Mouse (Mus musculus) intestine, embryonic 16.5 days (tissue): ENCODE measurements around the gene Pitpna. TPM values are rescaled to one million over a fixed set of nuclear protein-coding genes. Genes with fewer than 3 reads are reported as not detected.

Source experiments
- ATAC-seq: fragments of 200-750 bp; cut with Nextera tagmentation; 2 replicates; pipeline ENCODE4 v1.8.0; 2017; ENCODE audit warnings: moderate TSS enrichment, moderate library complexity
- H3K27ac ChIP-seq: fragments of 300-500 bp; sonication (generic); 2 replicates; pipeline ENCODE4 v1.5.1; 2014; ENCODE audit warnings: mild to moderate bottlenecking, low read length
- H3K27me3 ChIP-seq: fragments of 300-500 bp; sonication (generic); replicated peaks from 2 replicates; pipeline ENCODE4 v1.6.1; 2014; ENCODE audit warnings: low read length, control low read depth, mixed read lengths; ENCODE audit not compliant: control insufficient read depth, insufficient read depth
- H3K36me3 ChIP-seq: fragments of 300-500 bp; sonication (generic); 2 replicates; pipeline ENCODE4 v1.6.1; 2014; ENCODE audit warnings: low read length, control low read depth; ENCODE audit not compliant: control insufficient read depth, insufficient read depth
- H3K4me1 ChIP-seq: fragments of 300-500 bp; sonication (generic); 2 replicates; pipeline ENCODE4 v1.6.1; 2014; ENCODE audit warnings: low read length, control low read depth, mixed read lengths; ENCODE audit not compliant: control insufficient read depth, insufficient read depth
- H3K4me2 ChIP-seq: fragments of 300-500 bp; sonication (generic); 2 replicates; pipeline ENCODE4 v1.6.1; 2014; ENCODE audit warnings: low read depth, low read length, control low read depth
- H3K4me3 ChIP-seq: fragments of 300-500 bp; sonication (generic); 2 replicates; pipeline ENCODE4 v1.5.1; 2014; ENCODE audit warnings: mild to moderate bottlenecking, low read length
- H3K9ac ChIP-seq: fragments of 300-500 bp; sonication (generic); 2 replicates; pipeline ENCODE4 v1.6.1; 2014; ENCODE audit warnings: low read depth, low read length
- H3K9me3 ChIP-seq: fragments of 300-500 bp; sonication (generic); 2 replicates; pipeline ENCODE4 v1.6.1; 2016; ENCODE audit warnings: low read length, control low read depth; ENCODE audit not compliant: control insufficient read depth
- WGBS: fragments of 180-500 bp; shearing (Covaris S2); extraction: QIAGEN DNeasy Blood & Tissue Kit; methylation state at CpG from one replicate; pipeline ENCODE4 v1.1.7; 2014; 5-methylcytosine and 5-hydroxymethylcytosine counted together
- polyA plus RNA-seq: library from polyadenylated mRNA; unstranded; fragments of >200 nt; fragmentation: Nextera tagmentation; extraction: Ambion mirVana; gene quantifications from 2 replicates; pipeline ENCODE4 v1.2.1, GENCODE M21; 2015

The Pitpna gene
- polyA plus RNA-seq, result 84.2 and 98.1 TPM in 2 replicates

GRCm38 (mm10) chr11:75587493-75588284, at the start of gene Pitpna:
Gene Pitpna, plus strand, starts transcription at chr11:75588097.
- Histone ChIP-seq H3K27me3 (no peaks in the 10 kb centered on the region), H3K9ac (peak within 1 kb of the TSS; percentile 96), H3K4me2 (peak within 1 kb of the TSS; percentile 69), H3K9me3 (no peaks in the 10 kb centered on the region), H3K4me3 (peak within 1 kb of the TSS; percentile 92), H3K4me1 (peaks cover 24% of the 10 kb centered on the region), H3K36me3 (no peaks in the 10 kb centered on the region), H3K27ac (peak within 1 kb of the TSS; percentile 93)
- WGBS, result 4% methylated on average over 49 of the region's 49 CpGs
- ATAC-seq, result peak; percentile 84

GRCm38 (mm10) chr11:75538184-75538969, 49.5 kb upstream of the Pitpna start:
- no peaks in the 10 kb centered on the region for H3K36me3 ChIP-seq
- H3K27me3 ChIP-seq, result no peaks in the 10 kb centered on the region
- peaks cover 21% of the 10 kb centered on the region for H3K4me1 ChIP-seq
- no peaks in the 10 kb centered on the region for H3K9me3 ChIP-seq
- H3K27ac ChIP-seq, result peak overlapping the region; percentile 51
- WGBS, result 58% methylated on average over 9 of the region's 9 CpGs
- H3K4me3 ChIP-seq, result no peak overlapping the region
- no peak overlapping the region for H3K4me2 ChIP-seq
- ATAC-seq, result no peak
- H3K9ac ChIP-seq, result 0 out of 2 replicates have a peak overlapping the region, but pooled peaks have one; percentile 8

- WGBS, result 89% methylated on average over 13 of the region's 13 CpGs
- H3K9ac ChIP-seq, result no peak overlapping the region
- ATAC-seq, result no peak
- H3K9me3 ChIP-seq, result no peaks in the 10 kb centered on the region
- no peaks in the 10 kb centered on the region for H3K36me3 ChIP-seq
- no peaks in the 10 kb centered on the region for H3K27me3 ChIP-seq
- no peak overlapping the region for H3K27ac ChIP-seq
- no peak overlapping the region for H3K4me2 ChIP-seq
- no peak overlapping the region for H3K4me3 ChIP-seq
- peaks cover 21% of the 10 kb centered on the region for H3K4me1 ChIP-seq
Measured at GRCm38 (mm10) chr11:75538970-75539299, 49.0 kb upstream of the Pitpna start.

DNA sequence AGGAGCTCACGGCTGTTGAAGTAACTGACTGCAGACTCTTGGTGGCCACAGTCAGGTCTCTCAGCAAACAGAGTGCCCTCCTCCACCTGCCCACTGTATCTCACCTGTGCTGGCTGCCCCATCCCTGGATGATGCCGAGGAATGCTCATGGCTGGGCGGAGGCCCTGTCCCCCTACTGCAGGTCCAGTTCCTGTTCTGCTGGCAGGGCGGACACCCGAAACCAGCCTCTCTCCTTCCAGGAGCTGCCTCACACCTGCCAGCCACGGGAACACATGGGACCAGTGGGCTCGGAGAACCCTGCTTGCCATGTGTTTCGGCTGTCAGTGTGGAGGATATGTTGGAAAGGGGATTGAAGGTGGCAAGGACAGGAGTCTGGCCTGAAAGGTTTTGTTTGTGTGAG, 47.7 kb upstream of the Pitpna start:
- WGBS, result 83% methylated on average over 8 of the region's 8 CpGs
- no peak overlapping the region for H3K9ac ChIP-seq
- ATAC-seq, result no peak

DNA sequence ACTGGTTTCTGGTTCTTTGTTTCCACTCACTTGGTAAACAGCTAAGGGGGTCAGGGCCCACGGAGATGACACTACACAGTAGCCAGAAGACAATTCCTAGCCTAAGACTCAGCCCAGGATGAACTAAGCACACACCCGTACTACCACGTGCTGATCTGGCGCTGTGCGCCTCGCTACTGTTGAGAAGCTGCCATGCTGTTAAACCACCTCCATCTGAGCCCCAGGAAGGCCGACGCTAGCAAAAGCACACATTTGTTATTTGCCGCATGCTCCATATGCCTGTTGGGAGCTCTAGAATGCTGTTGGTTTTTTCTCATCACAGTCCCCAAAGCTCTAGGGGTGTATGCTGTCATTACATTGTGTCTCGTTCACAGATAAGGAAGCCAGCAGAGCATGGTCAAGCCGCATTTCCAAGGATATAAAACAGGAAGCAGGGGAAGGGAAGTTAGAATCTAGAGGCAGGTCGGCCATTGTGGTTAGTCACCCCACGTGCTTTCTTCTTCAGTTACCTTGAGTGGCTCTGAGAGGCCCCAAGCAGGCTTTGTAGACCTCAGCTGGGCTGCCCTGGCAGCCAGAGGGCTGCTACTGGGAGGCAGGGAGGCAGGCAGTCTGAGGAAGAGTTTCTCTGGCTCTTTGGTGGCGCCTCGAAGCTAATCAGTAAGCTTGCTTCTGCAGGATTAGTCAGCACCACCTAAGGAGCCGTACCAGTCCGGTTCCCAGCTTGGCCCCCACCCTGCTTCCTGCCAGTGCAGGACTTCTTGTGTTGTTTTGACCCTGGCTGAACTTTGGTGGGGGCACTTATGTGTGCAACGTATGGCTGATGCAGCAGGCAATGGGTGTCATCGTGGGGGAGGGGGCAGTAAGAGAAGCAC, 47.0 kb upstream of the Pitpna start:
- Histone ChIP-seq H3K9ac (no peak overlapping the region), H3K36me3 (no peaks in the 10 kb centered on the region), H3K27ac (no peak overlapping the region), H3K27me3 (no peaks in the 10 kb centered on the region), H3K4me3 (no peak overlapping the region), H3K4me2 (no peak overlapping the region), H3K9me3 (no peaks in the 10 kb centered on the region), H3K4me1 (peaks cover 13% of the 10 kb centered on the region)
- 66% methylated on average over 19 of the region's 19 CpGs for WGBS
- peak; percentile 37 for ATAC-seq

More for the DNA sequence above, 47.7 kb upstream of the Pitpna start:
- no peak overlapping the region for H3K27ac ChIP-seq
- H3K27me3 ChIP-seq, result no peaks in the 10 kb centered on the region
- H3K9me3 ChIP-seq, result no peaks in the 10 kb centered on the region
- no peak overlapping the region for H3K4me3 ChIP-seq
- H3K4me2 ChIP-seq, result no peak overlapping the region
- H3K36me3 ChIP-seq, result no peaks in the 10 kb centered on the region
- H3K4me1 ChIP-seq, result peaks cover 19% of the 10 kb centered on the region

DNA sequence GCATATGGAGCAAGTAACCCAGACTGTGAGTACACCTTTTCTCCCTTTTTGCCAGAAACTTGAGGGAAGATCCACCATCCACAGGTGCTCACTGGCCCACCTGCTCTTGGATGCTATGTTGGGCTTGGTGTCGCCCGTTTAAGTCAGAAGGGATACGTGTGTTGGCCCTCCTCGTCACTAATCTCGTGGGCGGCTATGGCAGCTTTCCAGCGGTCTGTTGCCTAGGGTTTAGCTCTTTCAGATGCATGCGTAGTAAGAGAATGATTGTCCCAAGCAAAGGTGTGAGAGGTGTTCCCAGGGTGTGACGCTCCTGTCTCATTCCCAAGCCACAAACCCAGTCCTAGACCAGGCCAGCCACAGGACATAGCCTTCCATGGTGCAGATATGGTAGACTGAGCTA, 43.2 kb upstream of the Pitpna start:
- H3K9ac ChIP-seq, result no peak overlapping the region
- H3K4me2 ChIP-seq, result no peak overlapping the region
- H3K27me3 ChIP-seq, result no peaks in the 10 kb centered on the region
- H3K9me3 ChIP-seq, result no peaks in the 10 kb centered on the region
- no peak overlapping the region for H3K4me3 ChIP-seq
- no peak for ATAC-seq
- 86% methylated on average over 9 of the region's 9 CpGs for WGBS
- H3K27ac ChIP-seq, result no peak overlapping the region
- H3K4me1 ChIP-seq, result peaks cover 12% of the 10 kb centered on the region
- H3K36me3 ChIP-seq, result no peaks in the 10 kb centered on the region

DNA sequence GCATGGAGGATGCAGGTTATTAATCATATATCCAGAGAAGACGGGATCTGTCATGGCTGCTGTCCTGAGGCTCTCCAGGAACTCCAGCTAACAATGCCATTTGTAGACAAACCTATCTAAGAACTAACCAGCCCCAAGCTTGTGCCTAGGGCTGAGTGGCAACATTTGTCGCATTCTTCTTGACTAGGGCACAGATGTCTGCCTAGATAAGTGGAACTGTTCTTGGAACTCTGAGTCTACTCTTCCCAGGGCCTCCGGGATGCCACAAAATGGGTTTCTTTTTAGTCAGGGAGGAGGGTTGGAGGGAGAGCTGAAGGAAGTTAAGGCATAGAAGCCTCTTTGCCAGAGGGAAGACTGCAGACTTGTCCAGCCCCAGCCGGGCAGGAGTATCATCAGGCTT, 41.8 kb upstream of the Pitpna start:
- no peak overlapping the region for H3K27ac ChIP-seq

DNA sequence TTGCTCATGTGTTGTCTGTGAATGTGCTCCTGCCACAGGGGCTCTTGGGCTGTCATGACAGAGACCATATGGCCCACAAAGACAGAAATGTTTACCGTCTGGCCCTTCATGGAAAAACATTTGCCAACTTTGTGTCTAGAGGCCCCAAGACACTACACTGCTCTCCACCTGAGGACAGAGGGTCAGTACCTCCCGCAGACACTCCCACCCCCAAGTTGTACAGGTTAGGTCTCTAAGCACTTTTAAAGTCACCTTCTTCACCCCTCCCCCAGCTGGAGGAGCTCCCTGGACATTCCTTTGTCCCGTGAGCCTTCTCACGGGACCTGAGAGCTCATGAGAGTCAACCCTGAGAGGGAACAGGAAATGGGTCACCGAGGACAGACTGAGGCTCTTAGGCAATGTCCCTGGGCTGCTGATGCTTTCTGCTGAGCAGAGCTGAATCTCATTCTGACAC, 38.2 kb upstream of the Pitpna start:
- H3K4me1 ChIP-seq, result peaks cover 29% of the 10 kb centered on the region
- H3K27me3 ChIP-seq, result no peaks in the 10 kb centered on the region
- 0 out of 2 replicates have a peak, but pooled peaks have one; percentile 14 for ATAC-seq
- no peak overlapping the region for H3K4me3 ChIP-seq
- H3K4me2 ChIP-seq, result no peak overlapping the region
- no peaks in the 10 kb centered on the region for H3K36me3 ChIP-seq
- no peak overlapping the region for H3K9ac ChIP-seq
- no peaks in the 10 kb centered on the region for H3K9me3 ChIP-seq
- H3K27ac ChIP-seq, result peak overlapping the region; percentile 43; the same call in 1 of the 2 replicates
- WGBS, result 36% methylated on average over 5 of the region's 5 CpGs

More for the DNA sequence above, 41.8 kb upstream of the Pitpna start:
- Histone ChIP-seq H3K4me3 (no peak overlapping the region), H3K9ac (no peak overlapping the region), H3K27me3 (no peaks in the 10 kb centered on the region), H3K4me2 (no peak overlapping the region), H3K4me1 (peaks cover 13% of the 10 kb centered on the region), H3K9me3 (no peaks in the 10 kb centered on the region), H3K36me3 (no peaks in the 10 kb centered on the region)
- WGBS, result 68% methylated on average over 4 of the region's 4 CpGs
- no peak for ATAC-seq
